Mouse (Mus musculus) midbrain, embryonic 12.5 days (tissue): ENCODE results near the gene Macf1. TPM values are rescaled to one million over a fixed set of nuclear protein-coding genes. Genes with fewer than 3 reads are reported as not detected.

Experiments
- ATAC-seq: fragments of 200-750 bp; cut with Nextera tagmentation; 2 replicates; pipeline ENCODE4 v1.8.0; 2017; ENCODE audit warnings: low read depth, moderate TSS enrichment, moderate library complexity; ENCODE audit not compliant: low FRiP score
- H3K27ac ChIP-seq: fragments of 300-500 bp; sonication (generic); replicated peaks from 2 replicates; pipeline ENCODE4 v1.5.1; 2016; ENCODE audit warnings: mild to moderate bottlenecking
- H3K27me3 ChIP-seq: fragments of 300-500 bp; sonication (generic); 2 replicates; pipeline ENCODE4 v1.6.1; 2016; ENCODE audit warnings: mild to moderate bottlenecking
- H3K36me3 ChIP-seq: fragments of 300-500 bp; sonication (generic); 2 replicates; pipeline ENCODE4 v1.6.1; 2016
- H3K4me1 ChIP-seq: fragments of 300-500 bp; sonication (generic); 2 replicates; pipeline ENCODE4 v1.6.1; 2016
- H3K4me2 ChIP-seq: fragments of 300-500 bp; sonication (generic); replicated peaks from 2 replicates; pipeline ENCODE4 v1.6.1; 2016; ENCODE audit warnings: mild to moderate bottlenecking, moderate library complexity
- H3K4me3 ChIP-seq: fragments of 300-500 bp; sonication (generic); 2 replicates; pipeline ENCODE4 v1.5.1; 2016; ENCODE audit warnings: mild to moderate bottlenecking
- H3K9ac ChIP-seq: fragments of 300-500 bp; sonication (generic); replicated peaks from 2 replicates; pipeline ENCODE4 v1.6.1; 2016; ENCODE audit warnings: mild to moderate bottlenecking, moderate library complexity
- H3K9me3 ChIP-seq: fragments of 300-500 bp; sonication (generic); 2 replicates; pipeline ENCODE4 v1.6.1; 2016; ENCODE audit warnings: mild to moderate bottlenecking
- WGBS: fragments of 180-500 bp; shearing (Covaris S2); methylation state at CpG from one replicate; pipeline ENCODE4 v1.1.7; 2016; 5-methylcytosine and 5-hydroxymethylcytosine counted together
- polyA plus RNA-seq: library from polyadenylated mRNA; unstranded; fragments of >200 nt; fragmentation: Nextera tagmentation; extraction: Ambion mirVana; gene quantifications from 2 replicates; pipeline ENCODE4 v1.2.1, GENCODE M21; 2016

Macf1 gene
- polyA plus RNA-seq, 1 experiment from 2014 or later: 78.3 TPM

DNA sequence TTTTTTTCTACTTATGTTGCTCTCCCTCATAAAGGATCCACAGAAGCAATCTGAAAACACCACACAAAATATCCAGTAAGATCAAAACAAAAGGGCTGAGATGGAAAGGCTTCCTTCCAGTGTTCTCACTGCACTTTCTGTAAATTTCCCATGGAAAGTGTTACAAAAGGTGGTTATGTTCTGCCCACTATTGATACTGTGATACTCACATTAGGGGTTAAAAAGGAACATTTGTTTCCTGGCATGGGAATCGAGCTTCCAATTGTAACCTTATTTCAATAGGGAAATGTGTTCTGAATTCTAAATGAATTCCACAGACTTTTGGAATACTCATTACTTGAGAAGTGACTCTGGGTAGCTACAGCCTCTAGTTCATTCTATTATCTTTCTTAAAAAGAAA, 299.1 kb downstream of the Macf1 start:
- H3K27ac ChIP-seq: peak overlapping the region; percentile 73
- H3K4me1 ChIP-seq: 0 out of 2 replicates have a peak, but pooled peaks cover 3% of the 10 kb centered on the region
- no peak overlapping the region for H3K4me2 ChIP-seq
- no peaks in the 10 kb centered on the region for H3K27me3 ChIP-seq
- ATAC-seq: no peak
- peaks cover 95% of the 10 kb centered on the region for H3K36me3 ChIP-seq
- no peak overlapping the region for H3K4me3 ChIP-seq
- H3K9me3 ChIP-seq: no peaks in the 10 kb centered on the region
- no peak overlapping the region for H3K9ac ChIP-seq
- WGBS: 39% methylated on average over 1 of the region's 1 CpGs

DNA sequence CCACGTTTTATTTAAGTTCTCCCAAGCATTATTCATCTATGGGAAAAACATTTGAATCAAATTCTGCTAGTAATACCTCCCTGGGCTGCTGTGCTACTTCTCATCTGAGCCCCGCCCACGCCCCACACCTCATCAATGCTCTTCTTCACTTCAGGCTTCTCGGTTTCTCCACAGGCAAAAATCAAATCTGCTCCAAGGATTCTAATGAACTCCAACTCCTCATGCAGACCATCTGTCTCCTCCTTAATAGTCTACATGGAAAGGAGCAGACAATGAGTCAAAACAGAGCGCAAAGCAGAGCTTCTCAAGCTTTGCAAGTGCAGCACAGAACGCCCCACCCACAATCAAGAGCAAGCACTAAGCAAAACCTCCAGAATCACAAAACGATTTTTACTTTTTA, 301.0 kb downstream of the Macf1 start:
- Histone ChIP-seq H3K9me3 (no peaks in the 10 kb centered on the region), H3K4me2 (no peak overlapping the region), H3K27ac (no peak overlapping the region), H3K4me3 (no peak overlapping the region), H3K4me1 (0 out of 2 replicates have a peak, but pooled peaks cover 3% of the 10 kb centered on the region), H3K36me3 (peaks cover 89% of the 10 kb centered on the region), H3K9ac (no peak overlapping the region), H3K27me3 (no peaks in the 10 kb centered on the region)
- no peak for ATAC-seq
- WGBS: 92% methylated on average over 7 of the region's 7 CpGs

DNA sequence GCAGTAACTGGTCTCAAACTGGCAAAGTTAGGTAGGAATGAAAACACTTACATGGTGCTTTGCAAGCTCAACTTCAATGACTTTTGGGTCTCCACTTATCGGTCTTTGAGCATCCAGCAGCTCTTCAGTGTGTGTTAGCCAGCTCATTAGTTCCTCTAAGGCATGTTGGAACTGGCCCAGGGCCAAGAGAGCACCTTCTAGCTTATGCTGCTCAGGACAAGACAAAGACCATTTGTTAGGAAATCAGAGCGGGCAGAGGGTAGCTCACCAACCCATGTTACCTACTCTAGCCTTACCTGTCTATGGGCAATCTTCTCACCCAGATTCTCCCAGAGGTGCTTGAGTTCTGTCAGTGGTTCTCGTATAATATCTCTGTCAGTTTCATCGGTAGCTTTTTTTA, 302.1 kb downstream of the Macf1 start:
- peaks cover 87% of the 10 kb centered on the region for H3K36me3 ChIP-seq

DNA sequence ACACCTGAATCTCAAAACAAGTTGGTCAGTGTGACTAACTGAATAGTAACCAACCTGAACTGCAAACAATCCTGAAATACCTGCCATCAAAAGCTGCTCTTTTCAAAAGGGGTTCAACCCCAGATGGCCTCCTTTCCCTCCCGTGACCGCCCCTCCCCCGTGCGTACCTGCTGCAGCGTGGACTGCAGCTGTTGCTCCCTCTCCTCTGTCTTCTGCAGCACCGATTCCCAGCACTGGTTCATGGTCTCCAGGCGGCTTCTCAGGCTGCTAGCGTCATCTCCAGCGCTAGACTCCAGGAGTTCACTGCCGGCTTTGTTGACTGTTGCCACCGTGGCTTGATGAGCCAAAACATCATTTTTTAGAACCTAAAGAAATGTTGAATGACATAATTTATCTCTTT, 302.6 kb downstream of the Macf1 start:
- no peak for ATAC-seq
- H3K36me3 ChIP-seq: peaks cover 87% of the 10 kb centered on the region
- no peak overlapping the region for H3K27ac ChIP-seq
- H3K9me3 ChIP-seq: no peaks in the 10 kb centered on the region
- H3K4me1 ChIP-seq: 0 out of 2 replicates have a peak, but pooled peaks cover 3% of the 10 kb centered on the region
- H3K4me2 ChIP-seq: no peak overlapping the region
- 93% methylated on average over 11 of the region's 11 CpGs for WGBS
- H3K27me3 ChIP-seq: no peaks in the 10 kb centered on the region
- H3K4me3 ChIP-seq: no peak overlapping the region
- no peak overlapping the region for H3K9ac ChIP-seq

More for the DNA sequence above, 302.1 kb downstream of the Macf1 start:
- Histone ChIP-seq H3K4me3 (no peak overlapping the region), H3K27me3 (no peaks in the 10 kb centered on the region), H3K9ac (no peak overlapping the region), H3K27ac (no peak overlapping the region), H3K4me1 (0 out of 2 replicates have a peak, but pooled peaks cover 3% of the 10 kb centered on the region), H3K4me2 (no peak overlapping the region), H3K9me3 (no peaks in the 10 kb centered on the region)
- 94% methylated on average over 4 of the region's 4 CpGs for WGBS
- ATAC-seq: no peak

DNA sequence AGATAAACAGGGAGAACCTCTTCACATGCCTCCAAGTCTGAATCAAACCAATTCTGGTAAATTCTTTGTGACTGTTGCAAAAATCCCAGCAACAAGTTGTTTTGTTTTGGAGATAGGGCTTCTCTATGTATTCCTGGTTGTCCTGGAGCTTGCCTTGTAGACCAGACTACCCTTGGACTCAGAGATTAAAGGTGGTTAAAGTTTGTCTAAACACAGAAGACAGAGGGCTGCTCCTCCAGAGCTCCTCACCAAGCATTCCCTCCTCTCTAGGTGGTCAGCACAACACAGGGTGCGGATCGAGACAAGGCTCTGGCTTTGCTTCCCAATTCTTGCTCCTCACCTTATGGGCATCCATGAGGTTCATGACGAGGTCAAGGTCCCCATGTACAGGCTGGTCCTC, 308.1 kb downstream of the Macf1 start:
- Histone ChIP-seq H3K4me2 (no peak overlapping the region), H3K27me3 (no peaks in the 10 kb centered on the region), H3K9me3 (no peaks in the 10 kb centered on the region), H3K4me3 (no peak overlapping the region), H3K4me1 (no peaks in the 10 kb centered on the region), H3K27ac (no peak overlapping the region), H3K9ac (no peak overlapping the region), H3K36me3 (peaks cover 89% of the 10 kb centered on the region)
- WGBS: 95% methylated on average over 3 of the region's 3 CpGs
- no peak for ATAC-seq

DNA sequence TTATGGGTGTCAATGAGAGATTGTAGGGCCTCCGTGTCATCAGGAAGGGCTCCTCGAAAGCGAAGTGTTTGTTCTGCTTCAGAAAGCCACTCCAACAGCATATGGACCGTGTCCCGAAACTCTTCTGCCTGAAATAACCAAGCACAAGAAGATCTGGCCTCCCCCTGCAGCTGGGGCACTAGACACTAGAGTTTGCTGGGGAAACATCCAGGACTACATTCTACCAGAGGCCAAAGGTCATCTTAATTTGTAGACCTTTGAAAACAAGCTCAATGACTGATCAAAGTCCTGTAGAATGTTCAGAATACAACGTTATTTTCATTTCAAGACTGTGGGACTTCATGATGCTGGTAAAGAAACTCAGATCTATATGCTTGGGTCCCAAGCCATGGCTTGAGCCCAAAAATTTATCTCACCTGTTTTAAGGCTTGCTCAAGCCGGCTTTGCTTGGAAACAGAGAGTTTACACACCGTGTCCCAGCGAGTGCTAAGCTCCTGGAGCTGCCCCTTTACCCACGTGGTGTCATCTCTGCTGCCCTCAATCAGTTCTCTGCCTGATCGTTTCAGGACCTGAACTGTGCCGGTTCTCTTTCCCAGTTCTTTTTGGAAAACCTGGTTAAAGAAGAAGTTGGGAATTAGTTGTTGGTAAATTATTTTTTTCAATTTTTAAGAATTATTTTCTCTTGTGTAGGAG, 309.7 kb downstream of the Macf1 start:
- no peaks in the 10 kb centered on the region for H3K27me3 ChIP-seq
- H3K36me3 ChIP-seq: peaks cover 93% of the 10 kb centered on the region
- no peak overlapping the region for H3K27ac ChIP-seq
- H3K4me3 ChIP-seq: no peak overlapping the region
- H3K9ac ChIP-seq: no peak overlapping the region
- WGBS: 95% methylated on average over 12 of the region's 12 CpGs
- no peaks in the 10 kb centered on the region for H3K9me3 ChIP-seq
- ATAC-seq: no peak
- H3K4me2 ChIP-seq: no peak overlapping the region
- H3K4me1 ChIP-seq: no peaks in the 10 kb centered on the region

DNA sequence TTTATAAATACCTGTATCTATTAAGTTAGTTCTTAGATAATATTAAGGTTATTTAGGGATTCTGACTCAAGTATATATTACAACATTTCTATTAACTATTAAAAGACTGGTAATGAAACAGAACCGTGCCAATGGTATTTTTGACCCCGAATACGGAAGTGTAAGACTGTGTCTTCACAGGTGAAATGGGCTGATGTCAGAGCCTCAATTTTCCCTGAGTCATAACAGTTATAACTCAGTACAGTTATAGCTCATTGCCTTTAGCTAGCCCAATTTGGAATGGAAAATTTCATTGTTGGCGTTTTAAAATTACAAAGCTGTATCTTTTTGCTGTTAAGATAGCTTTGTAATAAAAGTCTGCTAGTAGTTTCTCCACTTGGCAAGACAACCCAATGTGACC, 320.6 kb downstream of the Macf1 start:
- Histone ChIP-seq H3K36me3 (peaks cover 85% of the 10 kb centered on the region), H3K4me2 (no peak overlapping the region), H3K4me3 (no peak overlapping the region), H3K9ac (no peak overlapping the region), H3K9me3 (no peaks in the 10 kb centered on the region), H3K27ac (no peak overlapping the region), H3K4me1 (no peaks in the 10 kb centered on the region), H3K27me3 (no peaks in the 10 kb centered on the region)
- ATAC-seq: no peak
- WGBS: 97% methylated on average over 4 of the region's 4 CpGs

DNA sequence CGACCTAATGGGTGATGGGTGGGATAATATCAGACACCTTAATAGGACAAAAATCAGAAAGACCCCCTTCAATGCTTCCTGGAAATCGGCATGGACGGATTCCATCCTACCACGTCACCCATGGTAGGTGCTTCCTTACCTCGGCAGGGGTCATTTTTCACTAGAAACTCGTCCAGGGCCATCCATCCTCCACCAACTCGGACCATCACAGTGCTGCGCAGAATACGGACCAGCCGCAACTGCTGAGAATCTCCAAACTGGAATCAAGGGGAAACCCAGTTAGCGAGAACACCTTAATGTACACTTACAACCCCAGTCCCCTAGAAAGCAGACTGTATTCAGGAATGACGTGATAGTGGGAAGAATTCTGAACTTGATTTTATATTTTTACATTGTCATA, 323.4 kb downstream of the Macf1 start:
- no peaks in the 10 kb centered on the region for H3K27me3 ChIP-seq
- H3K9me3 ChIP-seq: no peaks in the 10 kb centered on the region
- H3K9ac ChIP-seq: no peak overlapping the region
- 96% methylated on average over 12 of the region's 12 CpGs for WGBS
- no peak overlapping the region for H3K4me3 ChIP-seq
- no peak overlapping the region for H3K27ac ChIP-seq
- ATAC-seq: no peak
- no peak overlapping the region for H3K4me2 ChIP-seq
- no peaks in the 10 kb centered on the region for H3K4me1 ChIP-seq
- H3K36me3 ChIP-seq: peaks cover 81% of the 10 kb centered on the region

DNA sequence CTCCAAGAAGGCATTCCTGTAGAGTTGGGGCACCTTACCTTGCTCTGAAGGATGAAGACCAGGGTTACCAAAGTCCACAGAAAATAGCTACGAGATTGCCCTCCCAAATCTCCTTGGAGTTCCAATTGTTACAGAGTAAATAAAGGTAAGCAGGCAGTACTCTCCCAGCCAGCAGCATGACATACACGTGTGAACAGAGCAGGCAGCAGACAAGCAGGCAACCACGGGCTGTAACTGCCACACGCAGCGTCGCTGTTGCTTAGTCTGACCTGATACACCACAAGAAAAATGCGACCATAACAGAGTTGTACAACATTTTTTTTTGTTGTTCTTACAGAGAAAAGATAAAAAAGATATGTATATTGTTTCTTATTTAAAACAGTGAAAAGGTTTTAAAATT, 325.5 kb downstream of the Macf1 start:
- no peak for ATAC-seq
- Histone ChIP-seq H3K4me1 (no peaks in the 10 kb centered on the region), H3K4me2 (no peak overlapping the region), H3K36me3 (peaks cover 83% of the 10 kb centered on the region), H3K27ac (no peak overlapping the region), H3K9ac (no peak overlapping the region), H3K27me3 (no peaks in the 10 kb centered on the region), H3K9me3 (no peaks in the 10 kb centered on the region), H3K4me3 (no peak overlapping the region)
- WGBS: 93% methylated on average over 7 of the region's 7 CpGs

DNA sequence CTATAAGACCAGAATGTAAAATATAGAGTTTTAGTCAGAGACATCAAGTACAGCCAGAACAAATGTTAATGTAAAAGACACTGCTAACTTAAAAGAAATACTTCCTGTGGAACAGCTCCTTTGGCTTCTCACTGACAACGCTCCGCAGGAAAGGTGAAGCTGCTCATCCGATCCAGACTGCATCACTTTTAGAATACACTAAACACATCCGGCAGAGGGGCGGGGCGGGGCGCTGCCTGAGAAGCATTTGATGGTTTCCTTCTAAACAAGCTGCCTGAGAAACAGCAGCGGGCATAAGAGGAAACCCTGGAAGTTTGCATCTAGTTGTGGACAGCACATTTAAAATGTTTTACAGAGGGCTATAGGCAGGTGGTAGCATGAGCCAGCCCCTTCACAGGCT, 328.2 kb downstream of the Macf1 start:
- H3K9me3 ChIP-seq: no peaks in the 10 kb centered on the region
- no peak overlapping the region for H3K9ac ChIP-seq
- no peak for ATAC-seq
- H3K4me2 ChIP-seq: no peak overlapping the region
- H3K27ac ChIP-seq: no peak overlapping the region
- H3K27me3 ChIP-seq: no peaks in the 10 kb centered on the region
- no peak overlapping the region for H3K4me3 ChIP-seq
- no peaks in the 10 kb centered on the region for H3K4me1 ChIP-seq
- WGBS: 93% methylated on average over 8 of the region's 8 CpGs
- H3K36me3 ChIP-seq: peaks cover 83% of the 10 kb centered on the region

DNA sequence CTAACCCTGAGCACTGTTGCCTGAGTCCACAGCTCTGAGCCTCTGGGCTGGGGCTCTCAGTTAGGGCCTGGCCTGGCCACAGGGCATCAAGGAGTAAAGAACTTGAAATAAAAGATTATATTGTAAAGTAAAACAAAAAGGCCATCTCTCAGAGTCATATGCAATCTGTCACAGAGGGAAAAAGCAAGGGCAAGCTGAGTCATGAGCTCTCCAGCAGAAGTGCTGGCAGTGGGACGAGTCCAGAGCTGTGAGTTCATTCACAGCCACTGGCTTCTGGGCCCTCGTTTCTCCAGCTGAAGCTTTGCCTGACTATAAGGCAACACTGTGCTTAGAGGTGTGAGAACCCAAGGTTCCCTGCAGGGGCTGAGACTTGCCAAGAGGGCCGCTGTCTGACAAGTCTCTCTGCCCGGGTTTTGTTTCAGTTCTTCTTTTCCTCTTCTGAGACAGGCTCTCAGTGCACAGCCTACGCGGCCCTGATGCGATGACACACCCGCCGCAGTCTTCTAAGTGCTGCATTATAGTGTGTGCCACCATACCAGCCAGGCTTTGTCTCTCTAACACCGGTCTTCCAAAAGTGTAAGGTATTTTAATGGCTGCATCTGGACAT, 330.8 kb downstream of the Macf1 start:
- 86% methylated on average over 10 of the region's 10 CpGs for WGBS
- no peak for ATAC-seq
- Histone ChIP-seq H3K4me2 (no peak overlapping the region), H3K9ac (no peak overlapping the region), H3K36me3 (peaks cover 87% of the 10 kb centered on the region), H3K27me3 (no peaks in the 10 kb centered on the region), H3K9me3 (no peaks in the 10 kb centered on the region), H3K4me1 (no peaks in the 10 kb centered on the region), H3K4me3 (no peak overlapping the region), H3K27ac (no peak overlapping the region)

DNA sequence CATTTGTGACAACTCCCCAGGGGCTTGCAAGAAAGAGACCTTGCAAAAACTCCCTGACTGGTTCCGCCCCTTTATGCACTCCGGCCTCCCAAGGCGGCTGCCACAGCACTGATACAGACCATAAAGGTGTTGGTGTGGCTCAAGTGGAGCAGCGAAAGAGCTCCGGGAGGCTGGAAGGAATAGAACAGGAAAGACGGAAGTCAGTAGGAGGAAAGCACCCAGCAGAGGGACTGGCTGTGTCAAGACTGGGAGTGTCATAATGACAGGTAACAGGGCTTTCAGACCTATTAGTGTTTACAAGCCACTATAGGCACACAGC, 340.7 kb downstream of the Macf1 start:
- H3K4me3 ChIP-seq: peak overlapping the region; percentile 52
- peak overlapping the region; percentile 85 for H3K4me2 ChIP-seq
- no peak overlapping the region for H3K27ac ChIP-seq
- 16% methylated on average over 6 of the region's 6 CpGs for WGBS
- no peak overlapping the region for H3K9ac ChIP-seq
- H3K36me3 ChIP-seq: peaks cover 3% of the 10 kb centered on the region
- no peaks in the 10 kb centered on the region for H3K9me3 ChIP-seq
- peaks cover 54% of the 10 kb centered on the region for H3K27me3 ChIP-seq
- ATAC-seq: no peak
- peaks cover 14% of the 10 kb centered on the region for H3K4me1 ChIP-seq
